Mouse (Mus musculus) myocyte (in vitro differentiated cells): Measurements from ENCODE around the gene Nectin1. TPM values are rescaled to one million over a fixed set of nuclear protein-coding genes. Genes with fewer than 3 reads are reported as not detected.

Experiments used
- H3K27me3 ChIP-seq: one replicate; pipeline ENCODE4 v1.6.1; 2011; ENCODE audit not compliant: control insufficient read depth, insufficient read depth, insufficient read length
- H3K36me3 ChIP-seq: one replicate; pipeline ENCODE4 v1.6.1; 2011; ENCODE audit not compliant: control insufficient read depth, insufficient read depth
- H3K4me2 ChIP-seq: one replicate; pipeline ENCODE4 v1.6.1; 2011; ENCODE audit warnings: low read depth, control low read depth
- H3K4me3 ChIP-seq: one replicate; pipeline ENCODE4 v1.5.1; 2011; ENCODE audit warnings: mild to moderate bottlenecking, control low read depth, moderate library complexity
- H3K79me2 ChIP-seq: one replicate; pipeline ENCODE4 v1.6.1; 2011; ENCODE audit not compliant: control insufficient read depth, insufficient read depth
- H3ac ChIP-seq: one replicate; pipeline ENCODE4 v1.6.1; 2011; ENCODE audit not compliant: control insufficient read depth, insufficient read length
- CEBPB ChIP-seq: IDR thresholded peaks from 2 replicates; pipeline ENCODE4 v1.6.1; 2011; ENCODE audit warnings: mild to moderate bottlenecking, moderate library complexity; ENCODE audit not compliant: poor library complexity, insufficient read depth, severe bottlenecking
- E2F4 ChIP-seq: IDR thresholded peaks from one replicate; pipeline ENCODE4 v1.6.1; 2011; ENCODE audit warnings: mild to moderate bottlenecking, control low read depth, moderate library complexity; ENCODE audit not compliant: insufficient read depth
- MAX ChIP-seq: IDR thresholded peaks from one replicate; pipeline ENCODE4 v1.6.1; 2011; ENCODE audit warnings: low read depth, mild to moderate bottlenecking, control low read depth
- MYOD1 ChIP-seq, 3 experiments: IDR thresholded peaks; one replicate each; pipeline ENCODE4 v1.6.1; 2011; ENCODE audit warnings: control low read depth in 2 of 3, low read depth in 2 of 3, mild to moderate bottlenecking in 2 of 3, moderate library complexity in 1 of 3; ENCODE audit not compliant: insufficient read length in 2 of 3, control insufficient read depth in 1 of 3
- MYOG ChIP-seq, 3 experiments: IDR thresholded peaks; one replicate each; pipeline ENCODE4 v1.6.1; 2011; ENCODE audit warnings: control low read depth in 2 of 3, low read depth in 2 of 3, mild to moderate bottlenecking in 2 of 3; ENCODE audit not compliant: insufficient read length in 2 of 3, control insufficient read depth in 1 of 3, insufficient read depth in 1 of 3
- POLR2A ChIP-seq: IDR thresholded peaks from one replicate; pipeline ENCODE4 v1.6.1; 2011; ENCODE audit warnings: low read depth, mild to moderate bottlenecking, control low read depth, moderate library complexity; ENCODE audit not compliant: insufficient read length
- POLR2AphosphoS2 ChIP-seq: IDR thresholded peaks from one replicate; pipeline ENCODE4 v1.6.1; 2011; ENCODE audit warnings: low read depth, control low read depth; ENCODE audit not compliant: insufficient read length
- REST ChIP-seq: IDR thresholded peaks from one replicate; pipeline ENCODE4 v1.6.1; 2011; ENCODE audit warnings: mild to moderate bottlenecking, control low read depth, moderate library complexity; ENCODE audit not compliant: insufficient read depth, insufficient read length
- SRF ChIP-seq: IDR thresholded peaks from one replicate; pipeline ENCODE4 v1.6.1; 2011; ENCODE audit warnings: low read depth; ENCODE audit not compliant: control insufficient read depth, insufficient read length
- TCF12 ChIP-seq: IDR thresholded peaks from one replicate; pipeline ENCODE4 v1.6.1; 2011; ENCODE audit warnings: mild to moderate bottlenecking, control low read depth; ENCODE audit not compliant: poor library complexity, insufficient read depth, severe bottlenecking
- TCF3 ChIP-seq: IDR thresholded peaks from one replicate; pipeline ENCODE4 v1.6.1; 2011; ENCODE audit warnings: low read depth, control low read depth; ENCODE audit not compliant: insufficient read length
- USF1 ChIP-seq: IDR thresholded peaks from one replicate; pipeline ENCODE4 v1.6.1; 2011; ENCODE audit warnings: low read depth, mild to moderate bottlenecking, control low read depth, moderate library complexity
- polyA plus RNA-seq: library from polyadenylated mRNA; unstranded; fragments of >200 nt; fragmentation: generic; extraction: Trizol; gene quantifications from one replicate; pipeline ENCODE4 v1.2.1, GENCODE M21; 2012; ENCODE audit warnings: missing spikeins

Gene Nectin1
- polyA plus RNA-seq, 1 experiment = 2.2 TPM

DNA sequence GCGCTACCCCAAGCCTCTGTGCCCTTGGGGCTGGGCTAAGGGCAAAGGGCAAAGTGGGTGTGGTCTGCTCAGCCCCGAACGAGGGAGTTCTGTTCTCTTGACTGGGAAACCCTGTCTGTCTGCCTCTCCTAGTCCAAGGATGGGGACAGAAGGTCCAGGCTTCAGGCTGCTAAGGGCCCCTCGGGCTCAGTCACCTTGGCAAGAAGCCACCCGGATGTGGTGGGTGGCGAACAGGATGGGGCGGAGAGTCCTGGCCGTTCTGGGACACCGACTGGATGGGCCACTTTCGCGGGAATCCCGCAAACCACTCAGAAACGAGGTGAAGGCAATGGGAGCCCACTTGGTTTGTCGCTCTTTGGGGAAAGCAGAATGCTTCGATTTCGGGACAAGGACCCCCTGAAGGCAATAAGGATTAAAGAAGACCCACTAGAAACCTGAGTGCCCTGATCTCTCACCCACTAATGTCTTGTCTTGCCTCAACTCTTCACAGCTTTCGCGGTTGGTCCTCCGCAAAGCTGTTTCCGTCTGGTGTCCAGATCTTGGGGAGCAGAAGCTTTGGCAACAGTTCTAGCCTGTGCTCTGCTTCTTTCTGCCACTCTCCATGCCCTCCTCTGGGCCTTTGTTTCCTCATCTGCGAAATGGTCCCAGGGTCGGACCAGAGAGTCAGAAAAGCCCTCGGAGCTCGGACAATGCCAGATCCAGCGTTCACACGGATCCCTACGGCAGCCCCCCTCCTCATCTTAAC lies 710 bp upstream of the Nectin1 start:
- Histone ChIP-seq H3K4me3 (peak overlapping the region; percentile 26), H3K36me3 (no peaks in the 10 kb centered on the region), H3K4me2 (peak overlapping the region; percentile 93), H3ac (peak overlapping the region; percentile 69), H3K79me2 (no peaks in the 10 kb centered on the region), H3K27me3 (peaks cover 5% of the 10 kb centered on the region)
- TF ChIP-seq MAX (no peak), POLR2AphosphoS2 (no peak), TCF3 (no peak), USF1 (no peak), POLR2A (no peak), CEBPB (no peak)

DNA sequence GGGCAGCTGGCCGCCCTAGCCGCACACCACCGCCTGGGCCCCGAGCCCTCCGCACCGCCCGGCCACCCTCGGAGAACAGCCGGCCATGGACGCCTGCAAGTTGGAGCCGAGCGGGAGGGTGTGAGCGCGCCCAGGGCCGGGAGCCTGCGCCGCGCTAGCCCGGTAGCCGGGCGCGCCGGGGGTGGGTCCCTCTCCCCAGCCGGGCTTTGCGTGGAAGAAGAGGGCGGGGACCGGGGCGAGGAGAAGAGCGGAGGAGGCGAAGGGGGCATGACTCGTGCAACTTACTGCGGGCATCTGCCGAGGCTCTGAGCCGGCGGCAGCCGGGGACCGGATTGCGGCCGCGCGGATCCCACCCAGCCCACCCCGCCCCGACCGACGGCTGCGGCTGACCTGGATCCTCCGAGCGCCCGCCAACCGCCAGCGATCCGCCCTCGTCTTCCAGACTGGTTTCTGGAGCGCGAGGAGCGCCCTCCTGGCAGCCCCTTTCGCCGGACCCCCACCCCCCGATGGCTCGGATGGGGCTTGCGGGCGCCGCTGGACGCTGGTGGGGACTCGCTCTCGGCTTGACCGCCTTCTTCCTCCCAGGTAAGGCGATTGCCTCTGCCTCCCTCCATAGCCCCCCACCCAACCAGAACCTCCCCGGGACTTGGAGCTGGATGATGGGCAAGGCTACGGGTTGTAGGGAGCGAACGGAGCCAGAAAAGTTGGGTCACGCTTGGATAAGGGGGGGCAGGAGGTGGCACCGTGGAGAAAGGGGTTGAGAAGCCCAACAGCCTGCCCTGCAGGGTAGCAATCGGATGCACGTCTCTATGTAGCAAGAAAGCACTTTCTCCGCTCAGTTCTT lies 576 bp downstream of the Nectin1 start:
- H3K4me3 ChIP-seq = peak overlapping the region; percentile 26
- no peaks in the 10 kb centered on the region for H3K79me2 ChIP-seq
- peak overlapping the region; percentile 93 for H3K4me2 ChIP-seq
- peaks cover under 1% of the 10 kb centered on the region for H3K27me3 ChIP-seq
- no peaks in the 10 kb centered on the region for H3K36me3 ChIP-seq
- TF ChIP-seq E2F4 = no peak
- TF ChIP-seq POLR2AphosphoS2 = no peak
- peak in 1 of 3 experiments; percentile 41 for TF ChIP-seq MYOG (IDR thresholded peaks at IDR 0.05; ENCODE audit: control insufficient read depth in 1 of 3, insufficient read depth in 1 of 3, insufficient read length in 2 of 3, low read depth in 2 of 3)
- TF ChIP-seq CEBPB = no peak
- TF ChIP-seq USF1 = no peak
- peak in 1 of 3 experiments; percentile 15 for TF ChIP-seq MYOD1 (IDR thresholded peaks at IDR 0.05; ENCODE audit: control insufficient read depth in 1 of 3, insufficient read length in 2 of 3, low read depth in 2 of 3)
- TF ChIP-seq SRF = no peak
- no peak for TF ChIP-seq POLR2A
- peak overlapping the region; percentile 69 for H3ac ChIP-seq

DNA sequence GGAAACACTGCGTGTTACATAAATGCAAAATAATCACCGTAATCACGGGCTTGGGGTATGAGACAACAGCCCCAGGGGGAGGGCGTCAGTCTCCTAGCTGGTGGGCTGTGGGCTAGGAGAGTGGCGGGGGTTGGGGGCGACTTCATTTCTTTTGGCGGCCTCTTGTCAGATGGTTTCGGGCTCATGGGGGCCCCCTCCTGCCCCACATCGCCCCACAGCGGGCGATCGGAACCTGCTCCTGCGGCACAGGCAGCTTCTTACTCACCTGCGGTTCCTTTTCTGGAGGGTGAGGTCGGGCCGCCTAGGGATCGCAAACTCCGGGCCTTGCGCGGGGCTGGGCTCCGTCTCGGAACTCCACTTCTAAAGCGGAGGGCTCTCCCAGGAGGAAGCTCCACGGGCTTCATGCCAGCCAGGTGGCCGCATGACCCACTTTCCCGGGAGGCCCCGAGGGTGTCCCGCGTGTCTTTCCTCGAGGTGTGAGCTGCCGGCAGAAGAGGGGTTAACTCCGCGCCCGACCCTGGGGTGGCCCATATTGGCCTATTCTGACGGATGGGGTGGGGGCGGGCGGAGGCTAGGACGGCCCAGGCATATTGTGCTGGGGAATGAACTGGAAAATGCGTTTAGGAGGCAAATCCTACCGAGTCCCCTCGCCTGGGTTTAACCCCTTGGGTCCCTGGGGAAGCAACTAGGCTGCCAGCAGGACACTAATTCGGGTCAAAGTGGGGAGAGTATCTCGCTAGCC lies 1.4 kb downstream of the Nectin1 start:
- Histone ChIP-seq H3K4me2 (peak overlapping the region; percentile 93), H3K79me2 (no peaks in the 10 kb centered on the region), H3K4me3 (peak overlapping the region; percentile 26), H3K36me3 (no peaks in the 10 kb centered on the region), H3ac (no peak overlapping the region), H3K27me3 (no peaks in the 10 kb centered on the region)
- no peak for TF ChIP-seq CEBPB
- no peak for TF ChIP-seq MYOG (IDR thresholded peaks at IDR 0.05; ENCODE audit: control insufficient read depth in 1 of 3, insufficient read depth in 1 of 3, insufficient read length in 2 of 3, low read depth in 2 of 3)
- TF ChIP-seq SRF = no peak

DNA sequence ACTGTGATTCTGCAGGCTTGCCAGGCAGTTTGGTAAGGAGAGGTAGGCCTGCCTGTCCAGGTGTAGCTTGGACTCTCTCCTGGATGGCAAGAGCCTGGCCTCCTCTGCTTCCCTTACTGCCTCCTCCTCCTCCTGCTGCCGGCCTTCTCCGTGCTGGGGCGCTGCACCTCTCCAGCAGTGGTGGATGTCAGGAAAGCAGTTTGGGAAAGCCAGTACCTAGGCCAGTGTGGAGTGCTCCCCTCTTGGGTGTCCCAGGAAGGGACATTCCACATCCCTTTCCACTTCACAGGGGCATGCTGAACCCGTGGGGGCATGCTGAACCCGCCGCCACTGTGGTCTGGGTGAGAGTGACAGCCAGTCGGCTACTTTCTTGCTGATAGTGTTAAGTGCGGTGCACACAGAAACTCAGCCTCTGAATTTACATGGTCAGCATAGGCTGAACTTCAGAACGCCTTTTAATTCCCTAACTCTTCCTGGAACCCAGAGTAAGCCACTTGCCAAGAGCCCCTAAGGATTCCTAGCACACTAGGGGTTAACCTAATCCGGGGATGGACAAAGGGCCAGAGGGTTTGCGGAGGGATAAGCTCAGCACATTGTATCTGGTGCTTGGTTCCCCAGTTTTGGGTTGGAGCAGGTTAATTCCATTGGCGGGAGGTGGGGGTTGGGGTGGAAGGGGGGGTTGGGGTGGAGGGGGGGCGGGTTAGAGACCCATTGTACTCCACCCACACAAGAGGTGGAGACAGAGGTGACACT lies 2.3 kb downstream of the Nectin1 start:
- Histone ChIP-seq H3K27me3 (no peaks in the 10 kb centered on the region), H3K79me2 (no peaks in the 10 kb centered on the region), H3K4me2 (no peak overlapping the region), H3K36me3 (no peaks in the 10 kb centered on the region), H3ac (no peak overlapping the region), H3K4me3 (no peak overlapping the region)
- TF ChIP-seq POLR2AphosphoS2 (no peak), POLR2A (no peak)

DNA sequence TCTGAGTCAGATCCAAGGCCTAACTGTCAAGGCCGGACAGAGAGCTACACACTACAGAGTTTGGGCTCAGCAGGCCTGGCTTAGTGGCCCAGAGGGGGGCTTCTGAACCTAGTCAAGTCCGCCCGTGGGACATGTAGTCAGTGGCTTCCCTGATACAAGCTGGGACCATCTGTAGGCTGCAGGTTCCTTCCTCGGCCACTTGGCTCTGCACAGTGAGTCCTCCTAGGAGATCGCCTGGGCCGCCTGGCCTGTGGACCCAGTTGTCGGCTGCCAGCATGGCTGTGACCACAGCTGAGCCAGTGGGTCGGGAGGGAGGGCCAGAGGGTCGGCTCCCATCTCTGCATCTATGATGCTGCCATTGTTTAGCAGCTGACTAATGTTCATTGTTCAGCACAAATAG lies 3.9 kb downstream of the Nectin1 start:
- TF ChIP-seq TCF12 (no peak), TCF3 (no peak), CEBPB (no peak), E2F4 (no peak), POLR2AphosphoS2 (no peak), MYOD1 (IDR thresholded peaks at IDR 0.05; ENCODE audit: control insufficient read depth in 1 of 3, insufficient read length in 2 of 3, low read depth in 2 of 3) (no peak), MYOG (IDR thresholded peaks at IDR 0.05; ENCODE audit: control insufficient read depth in 1 of 3, insufficient read depth in 1 of 3, insufficient read length in 2 of 3, low read depth in 2 of 3) (no peak), USF1 (no peak), REST (no peak), MAX (no peak), SRF (no peak)
- no peak overlapping the region for H3ac ChIP-seq
- no peaks in the 10 kb centered on the region for H3K27me3 ChIP-seq
- H3K4me2 ChIP-seq = no peak overlapping the region
- H3K4me3 ChIP-seq = no peak overlapping the region
- no peaks in the 10 kb centered on the region for H3K36me3 ChIP-seq
- no peaks in the 10 kb centered on the region for H3K79me2 ChIP-seq
